Mouse (Mus musculus): Measurements from ENCODE around the gene Samsn1. TPM values are rescaled to one million over a fixed set of nuclear protein-coding genes. Genes with fewer than 3 reads are reported as not detected.

Samsn1 gene
- total RNA-seq, 2 experiments from 2014 or later = 1.5 to 1.8 TPM

DNA sequence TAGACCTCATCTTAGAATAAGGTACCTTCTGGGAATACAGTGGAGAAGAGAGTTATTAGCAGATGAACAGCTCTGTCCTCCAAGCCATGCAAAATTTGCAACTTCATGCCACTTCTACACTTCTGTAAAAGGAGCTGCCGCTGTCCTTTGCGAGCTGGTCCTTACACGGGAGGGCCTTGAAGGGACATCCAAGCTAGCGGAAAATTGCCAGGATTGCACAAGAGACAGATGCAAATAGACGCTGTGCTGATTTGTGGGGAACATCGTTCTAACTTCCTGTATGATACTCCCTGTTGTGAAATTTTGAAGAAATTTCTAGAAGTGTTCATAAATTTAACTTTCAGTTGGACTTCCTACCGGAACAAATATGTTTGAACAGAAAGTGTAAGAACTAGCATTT, 61.0 kb downstream of the Samsn1 start:
- no peak for DNase-seq (ENCODE audit: extremely low spot score in 1 of 2, low spot score in 1 of 2)

- no peak for DNase-seq (ENCODE audit: extremely low spot score in 1 of 2, low spot score in 1 of 2)
Observed at GRCm38 (mm10) chr16:75933357-75933756, 88.7 kb downstream of the Samsn1 start.

GRCm38 (mm10) chr16:75930222-75930553, 91.9 kb downstream of the Samsn1 start:
- DNase-seq (ENCODE audit: extremely low spot score in 1 of 2, low spot score in 1 of 2) = no peak

- DNase-seq (ENCODE audit: extremely low spot score in 1 of 2, low spot score in 1 of 2) = no peak
Observed at GRCm38 (mm10) chr16:75929536-75930221, 92.4 kb downstream of the Samsn1 start.

GRCm38 (mm10) chr16:75926511-75926910, 95.6 kb downstream of the Samsn1 start:
- DNase-seq (ENCODE audit: extremely low spot score in 1 of 2, low spot score in 1 of 2) = no peak

DNA sequence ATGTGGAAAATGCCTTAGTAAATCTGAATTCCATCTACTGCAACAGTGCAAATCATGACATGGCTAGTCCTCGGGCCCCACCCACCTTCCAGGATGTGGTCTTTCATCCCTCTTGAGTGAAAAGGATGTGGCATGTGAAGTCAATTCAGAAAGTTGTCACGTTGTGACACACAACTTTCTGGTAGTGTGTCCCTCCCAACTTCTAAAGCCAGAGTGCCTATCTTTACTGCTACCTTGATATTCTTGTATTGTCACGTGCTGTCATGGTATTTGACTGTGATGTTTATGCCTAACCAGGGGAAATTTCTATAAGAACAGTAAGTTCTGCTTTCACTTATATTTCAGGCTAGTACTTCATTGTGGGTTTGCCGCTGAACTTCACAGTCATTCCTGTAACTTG, 101.2 kb downstream of the Samsn1 start:
- DNase-seq (ENCODE audit: extremely low spot score in 1 of 2, low spot score in 1 of 2) = no peak

- no peak for DNase-seq (ENCODE audit: extremely low spot score in 1 of 2, low spot score in 1 of 2)
Observed at GRCm38 (mm10) chr16:75919298-75919697, 102.8 kb downstream of the Samsn1 start.

DNA sequence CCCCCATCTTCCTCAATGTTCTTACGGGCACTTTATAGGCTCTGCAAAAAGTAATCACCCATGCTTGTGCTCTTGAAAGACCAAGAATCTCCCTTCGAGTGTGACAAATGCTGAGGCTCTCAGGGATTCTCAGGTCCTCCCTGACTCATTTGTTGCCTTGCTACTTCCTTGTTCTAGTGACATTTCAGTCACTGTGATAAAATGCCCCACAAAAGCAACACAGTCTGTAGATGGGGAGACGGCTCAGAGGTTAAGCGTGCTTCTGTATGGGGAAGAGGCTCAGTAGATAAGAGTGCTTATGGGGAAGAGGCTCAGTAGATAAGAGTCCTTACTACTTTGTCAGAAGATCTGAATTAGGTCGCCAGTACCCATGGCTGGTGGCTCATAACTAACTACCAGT, 104.4 kb downstream of the Samsn1 start:
- DNase-seq (ENCODE audit: extremely low spot score in 1 of 2, low spot score in 1 of 2) = no peak

GRCm38 (mm10) chr16:75912051-75912450, 110.0 kb downstream of the Samsn1 start:
- DNase-seq (ENCODE audit: extremely low spot score in 1 of 2, low spot score in 1 of 2) = no peak

DNA sequence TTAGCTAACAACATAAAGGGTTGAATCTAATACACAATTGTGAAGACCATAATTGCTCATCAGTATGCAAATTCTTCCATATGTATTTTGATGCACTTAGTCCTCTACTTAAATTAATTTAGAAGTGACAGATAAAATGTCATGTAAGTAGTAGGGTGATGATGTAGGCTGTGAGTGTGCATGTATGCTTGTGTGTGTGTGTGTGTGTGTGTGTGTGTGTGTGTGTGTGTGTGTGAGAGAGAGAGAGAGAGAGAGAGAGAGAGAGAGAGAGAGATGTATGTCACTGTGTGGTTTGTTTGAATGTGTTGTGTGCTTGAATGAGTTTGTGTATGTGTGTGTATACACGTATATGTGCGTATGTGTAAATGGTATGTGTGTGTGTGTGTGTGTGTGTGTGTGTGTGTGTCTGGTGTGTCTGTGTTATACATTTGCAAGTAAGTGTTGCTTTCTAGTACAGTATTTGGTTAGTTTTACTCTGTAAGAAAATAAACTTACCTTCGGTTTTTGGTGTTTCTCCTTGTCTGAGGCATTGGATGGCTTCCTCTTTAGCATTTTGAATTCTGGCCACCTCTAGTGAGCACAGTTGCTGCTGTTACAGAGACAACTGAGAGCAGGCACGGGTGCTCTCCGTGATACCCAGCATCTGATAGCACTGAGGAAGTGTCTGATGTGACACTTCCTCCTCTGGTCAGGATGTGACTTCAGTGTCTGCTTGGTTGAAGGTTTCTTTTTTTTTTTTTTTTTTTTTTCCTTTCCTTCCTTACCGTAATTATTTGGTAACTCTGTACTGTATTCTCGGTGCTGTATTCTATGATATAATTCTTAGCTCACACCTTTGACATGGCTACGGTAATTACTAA, 113.2 kb downstream of the Samsn1 start:
- DNase-seq (ENCODE audit: extremely low spot score in 1 of 2, low spot score in 1 of 2) = no peak

GRCm38 (mm10) chr16:75906790-75907189, 115.3 kb downstream of the Samsn1 start:
- no peak for DNase-seq (ENCODE audit: extremely low spot score in 1 of 2, low spot score in 1 of 2)

DNA sequence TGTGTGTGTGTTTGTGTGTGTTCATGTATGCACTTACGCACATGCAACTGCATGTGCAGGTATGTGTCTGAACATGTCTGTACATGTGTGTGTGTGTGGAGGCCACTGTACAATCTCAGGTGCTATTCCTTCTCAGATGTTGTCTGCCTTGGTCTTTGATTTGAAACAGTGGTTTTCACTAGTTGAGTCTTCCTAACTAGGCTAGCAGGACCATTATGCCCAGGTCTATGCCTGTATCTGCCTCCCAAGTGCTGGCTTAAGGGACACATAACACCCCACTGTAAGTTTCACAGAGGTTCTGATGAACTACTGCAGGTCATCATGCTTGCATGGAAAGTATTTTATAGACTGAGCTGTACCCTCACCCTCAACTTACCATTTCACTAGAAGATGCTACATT, 115.8 kb downstream of the Samsn1 start:
- DNase-seq (ENCODE audit: extremely low spot score in 1 of 2, low spot score in 1 of 2) = no peak

DNA sequence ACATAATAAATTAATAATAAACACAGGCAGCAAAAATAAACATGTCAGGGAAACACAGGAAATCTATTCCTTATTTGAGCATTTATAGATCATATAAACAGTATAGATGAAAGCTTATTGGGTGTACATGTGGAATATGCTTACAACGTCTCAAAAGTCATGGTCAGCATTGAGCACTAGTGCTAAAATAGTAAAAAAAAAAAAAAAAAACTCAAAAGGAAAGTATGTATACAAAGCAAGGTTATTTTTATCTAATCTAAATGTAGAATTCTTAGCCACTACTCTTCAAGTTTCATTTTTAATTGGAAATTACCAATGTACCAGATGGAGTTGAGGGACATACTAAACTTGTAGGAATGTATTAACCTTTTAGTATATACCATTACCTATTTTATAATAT, 116.8 kb downstream of the Samsn1 start:
- no peak for DNase-seq (ENCODE audit: extremely low spot score in 1 of 2, low spot score in 1 of 2)

- no peak for DNase-seq (ENCODE audit: extremely low spot score in 1 of 2, low spot score in 1 of 2)
Observed at GRCm38 (mm10) chr16:75904072-75904471, 118.0 kb downstream of the Samsn1 start.

DNA sequence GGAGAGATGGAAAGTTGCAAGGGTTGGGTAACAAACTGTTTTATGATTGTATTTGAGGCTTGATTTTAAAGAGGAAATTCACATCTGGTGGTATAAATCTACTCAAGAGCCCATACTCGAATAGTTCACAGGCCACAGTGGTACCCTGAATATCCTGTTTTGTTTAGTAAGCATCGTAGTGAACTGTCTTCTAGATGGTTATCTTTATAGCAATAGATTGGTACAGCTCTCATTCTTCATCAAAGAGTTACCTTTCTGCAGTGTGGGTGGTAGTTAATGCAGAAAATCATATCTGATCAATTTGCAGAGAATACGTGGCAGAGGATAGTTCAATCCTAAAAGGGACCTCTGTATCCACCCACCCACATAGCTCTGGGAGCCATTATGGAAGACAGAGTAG, 119.1 kb downstream of the Samsn1 start:
- DNase-seq (ENCODE audit: extremely low spot score in 1 of 2, low spot score in 1 of 2) = no peak

GRCm38 (mm10) chr16:75899885-75900620, 122.0 kb downstream of the Samsn1 start:
- DNase-seq (ENCODE audit: extremely low spot score in 1 of 2, low spot score in 1 of 2) = no peak

- DNase-seq (ENCODE audit: extremely low spot score in 1 of 2, low spot score in 1 of 2) = no peak
Observed at GRCm38 (mm10) chr16:75897828-75898367, 124.2 kb downstream of the Samsn1 start.

- no peak for DNase-seq (ENCODE audit: extremely low spot score in 1 of 2, low spot score in 1 of 2)
Observed at GRCm38 (mm10) chr16:75894263-75894901, 127.7 kb downstream of the Samsn1 start.

DNA sequence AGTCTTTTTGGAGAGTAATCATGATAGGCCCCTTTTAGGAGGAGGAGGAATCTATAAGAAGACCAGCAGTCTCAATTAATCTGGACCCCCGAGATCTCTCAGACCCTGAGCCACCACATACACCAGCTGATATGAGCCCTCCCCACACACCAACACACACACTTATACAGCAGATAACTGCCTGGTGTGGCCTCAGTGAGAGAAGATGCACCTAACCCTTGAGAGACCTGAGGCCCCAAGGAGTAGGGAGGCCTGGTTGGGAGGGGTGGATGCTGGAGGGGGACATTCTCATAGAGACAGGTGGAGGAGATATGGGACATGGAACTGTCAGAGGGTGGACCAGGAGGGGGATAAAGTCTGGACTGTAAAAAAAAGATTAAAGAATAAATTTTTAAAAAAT, 128.6 kb downstream of the Samsn1 start:
- DNase-seq (ENCODE audit: extremely low spot score in 1 of 2, low spot score in 1 of 2) = no peak

DNA sequence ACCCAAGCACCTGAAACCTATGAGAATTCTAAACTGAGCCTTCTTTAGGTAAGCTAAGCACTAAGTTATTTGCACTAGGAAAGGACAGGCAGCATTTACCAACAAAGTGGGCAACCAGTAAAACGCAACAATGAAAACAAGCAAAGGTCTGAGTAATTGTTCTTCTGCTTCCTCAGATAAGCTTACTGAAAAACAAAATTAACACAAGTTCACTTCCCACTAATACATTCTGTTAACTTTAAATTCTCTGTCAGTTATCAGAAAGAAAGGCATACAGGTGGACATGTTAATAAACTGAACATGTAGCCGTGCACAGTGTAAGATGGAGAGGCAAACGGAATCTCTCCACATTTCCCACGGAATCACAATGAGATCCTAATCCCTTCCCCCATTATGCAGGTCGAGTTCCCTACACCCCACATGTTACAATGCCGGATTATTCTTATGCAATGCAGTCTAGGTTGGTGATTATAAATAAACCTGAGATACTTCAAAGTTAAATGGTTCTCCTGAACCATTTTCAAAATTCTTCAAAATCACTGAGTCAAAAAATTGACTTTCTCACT, 132.9 kb downstream of the Samsn1 start:
- no peak for DNase-seq (ENCODE audit: extremely low spot score in 1 of 2, low spot score in 1 of 2)

Measured in layer of hippocampus, postnatal 25 days (tissue).